Mouse (Mus musculus) C3H10T1/2 (cell line): ENCODE data around the gene Lcor. TPM values are rescaled to one million over a fixed set of nuclear protein-coding genes. Genes with fewer than 3 reads are reported as not detected.

Experiments used
- polyA plus RNA-seq, 2 experiments: library from polyadenylated mRNA; unstranded; fragments of >200 nt; fragmentation: generic; extraction: Trizol; gene quantifications; one replicate each; pipeline ENCODE4 v1.2.1; 2012; ENCODE audit warnings: missing spikeins in 2 of 2

Gene Lcor
- polyA plus RNA-seq = under 1 TPM; 0.09 to 0.38 TPM

DNA sequence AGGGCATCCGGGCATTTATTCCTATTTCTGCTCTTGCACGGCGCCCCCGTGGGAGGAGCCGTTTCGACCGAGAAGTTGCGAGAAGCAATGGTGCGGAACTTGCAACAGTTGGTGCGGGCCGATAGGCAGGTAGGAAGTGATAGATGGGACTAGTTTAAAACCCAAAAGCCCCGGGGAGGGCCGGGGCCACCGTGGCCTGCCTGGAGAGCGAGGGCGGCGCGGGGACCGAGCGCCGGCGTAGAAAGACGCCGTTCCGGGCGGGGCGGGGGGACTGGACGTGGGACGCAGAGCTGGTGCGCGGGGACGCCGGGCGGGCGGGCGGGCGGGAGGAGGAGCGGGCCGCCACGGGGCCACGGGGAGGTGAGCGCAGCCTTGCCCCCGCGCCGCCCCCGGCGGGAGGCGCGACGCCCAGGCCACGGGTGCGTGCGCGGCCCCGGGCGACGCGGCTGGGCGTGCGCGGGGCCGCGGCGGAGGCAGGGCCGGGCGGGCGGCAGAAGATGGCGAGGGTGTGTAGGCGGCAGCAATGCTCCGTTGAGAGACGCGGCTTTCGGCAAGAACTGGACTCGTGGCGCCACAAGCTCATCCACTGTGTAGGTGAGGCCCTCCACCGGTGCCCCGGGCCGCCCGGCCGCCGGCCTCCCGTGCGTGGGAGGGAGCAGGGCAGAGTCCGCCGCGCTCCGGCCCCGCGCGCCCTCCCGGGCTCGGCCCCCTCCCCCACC lies at the start of gene Lcor:
Lcor (plus strand) TSS at position 448 of the 719 bp plus-strand sequence.

GRCm38 (mm10) chr19:41581706-41582420 lies 99.4 kb downstream of the Lcor start, which contains the start of gene Gm340:
Gm340 (plus strand) TSS chr19:41582370.

Other genes starting within 250 kb of the Lcor start
- gene Tm9sf3, start 218.6 kb upstream of the Lcor start, polyA plus RNA-seq = 10 to 100 TPM in 1 of 2 experiments, 1 to 10 TPM in 1; 4.7 to 35.1 TPM
- gene Pik3ap1, start 97.5 kb upstream of the Lcor start, polyA plus RNA-seq = not detected
- 1 to 10 TPM in 1 of 2 experiments, under 1 TPM in 1; 0.18 to 1.1 TPM for gene Gm340, start 99.7 kb downstream of the Lcor start, polyA plus RNA-seq